Mouse (Mus musculus) limb, embryonic 10.5 days (tissue): ENCODE results near the gene Hoxb4. TPM values are rescaled to one million over a fixed set of nuclear protein-coding genes. Genes with fewer than 3 reads are reported as not detected.

Source experiments
- DNase-seq: peaks from one replicate; pipeline ENCODE4 v3.0.0-alpha.2; 2017; ENCODE audit warnings: low spot score
- H3K27ac ChIP-seq: fragments of 300-500 bp; sonication (generic); 2 replicates; pipeline ENCODE4 v1.5.1; 2016; ENCODE audit warnings: mild to moderate bottlenecking
- H3K27me3 ChIP-seq: fragments of 300-500 bp; sonication (generic); 2 replicates; pipeline ENCODE4 v1.6.1; 2016; ENCODE audit warnings: low read depth, mild to moderate bottlenecking; ENCODE audit not compliant: poor library complexity, severe bottlenecking
- H3K36me3 ChIP-seq: fragments of 300-500 bp; sonication (generic); 2 replicates; pipeline ENCODE4 v1.6.1; 2016; ENCODE audit warnings: mild to moderate bottlenecking, moderate library complexity
- H3K4me1 ChIP-seq: fragments of 300-500 bp; sonication (generic); 2 replicates; pipeline ENCODE4 v1.6.1; 2016
- H3K4me3 ChIP-seq: fragments of 300-500 bp; sonication (generic); 2 replicates; pipeline ENCODE4 v1.5.1; 2016; ENCODE audit warnings: mild to moderate bottlenecking, moderate library complexity
- H3K9me3 ChIP-seq: fragments of 300-500 bp; sonication (generic); replicated peaks from 2 replicates; pipeline ENCODE4 v1.6.1; 2016; ENCODE audit warnings: mild to moderate bottlenecking
- WGBS: fragments of 180-500 bp; shearing (Covaris S2); methylation state at CpG from one replicate; pipeline ENCODE4 v1.1.7; 2016; 5-methylcytosine and 5-hydroxymethylcytosine counted together
- microRNA counts: library from miRNA; unstranded; fragments of <30 nt; microRNA quantifications from one replicate; lab custom pipeline; 2017
- microRNA-seq: library from miRNA; unstranded; fragments of <30 nt; microRNA quantifications from one replicate; pipeline ENCODE4, GENCODE M21; 2017
- polyA plus RNA-seq: library from polyadenylated mRNA; unstranded; fragments of >200 nt; fragmentation: Nextera tagmentation; extraction: Ambion mirVana; gene quantifications from 2 replicates; pipeline ENCODE4 v1.2.1, GENCODE M21; 2016

The Hoxb4 gene
- polyA plus RNA-seq, 1 experiment from 2014 or later = 0.89 TPM

DNA sequence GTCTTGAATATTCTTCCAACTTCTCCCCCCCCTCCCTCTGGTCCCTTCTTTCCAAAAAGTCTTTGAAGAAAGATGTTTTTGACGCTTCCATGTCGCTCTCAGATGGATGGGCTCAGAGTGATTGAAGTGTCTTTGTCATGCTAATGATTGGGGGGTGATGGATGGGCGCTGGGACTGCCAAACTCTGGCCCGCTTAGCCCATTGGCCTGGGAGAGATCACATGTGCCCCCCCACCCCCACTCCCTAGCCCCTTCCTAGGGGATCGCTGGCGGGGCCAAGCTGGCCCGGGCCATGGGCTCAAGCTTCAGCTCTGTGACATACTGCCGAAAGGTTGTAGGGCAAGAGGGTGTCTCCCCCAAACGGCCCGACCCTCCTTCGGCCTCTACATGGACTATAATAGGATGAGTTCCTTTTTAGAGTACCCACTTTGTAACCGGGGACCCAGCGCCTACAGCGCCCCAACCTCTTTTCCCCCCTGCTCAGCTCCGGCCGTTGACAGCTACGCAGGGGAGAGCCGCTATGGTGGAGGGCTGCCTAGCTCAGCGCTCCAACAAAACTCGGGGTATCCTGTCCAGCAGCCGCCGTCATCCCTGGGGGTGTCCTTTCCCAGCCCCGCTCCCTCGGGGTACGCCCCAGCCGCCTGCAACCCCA is 47.5 kb downstream of the Hoxb4 start, which contains the start of gene Hoxb1:
Hoxb1 (plus strand) TSS at position 312 of the 651 bp plus-strand sequence.
- no peaks in the 10 kb centered on the region for H3K36me3 ChIP-seq
- peaks cover 42% of the 10 kb centered on the region for H3K4me1 ChIP-seq
- H3K9me3 ChIP-seq = no peaks in the 10 kb centered on the region
- H3K27ac ChIP-seq = no peak within 1 kb of the TSS; the same call in 1 of the 2 replicates
- WGBS = 1% methylated on average over 26 of the region's 26 CpGs
- peaks cover 94% of the 10 kb centered on the region for H3K27me3 ChIP-seq
- DNase-seq = peak; percentile 54
- peak within 1 kb of the TSS; percentile 38 for H3K4me3 ChIP-seq

DNA sequence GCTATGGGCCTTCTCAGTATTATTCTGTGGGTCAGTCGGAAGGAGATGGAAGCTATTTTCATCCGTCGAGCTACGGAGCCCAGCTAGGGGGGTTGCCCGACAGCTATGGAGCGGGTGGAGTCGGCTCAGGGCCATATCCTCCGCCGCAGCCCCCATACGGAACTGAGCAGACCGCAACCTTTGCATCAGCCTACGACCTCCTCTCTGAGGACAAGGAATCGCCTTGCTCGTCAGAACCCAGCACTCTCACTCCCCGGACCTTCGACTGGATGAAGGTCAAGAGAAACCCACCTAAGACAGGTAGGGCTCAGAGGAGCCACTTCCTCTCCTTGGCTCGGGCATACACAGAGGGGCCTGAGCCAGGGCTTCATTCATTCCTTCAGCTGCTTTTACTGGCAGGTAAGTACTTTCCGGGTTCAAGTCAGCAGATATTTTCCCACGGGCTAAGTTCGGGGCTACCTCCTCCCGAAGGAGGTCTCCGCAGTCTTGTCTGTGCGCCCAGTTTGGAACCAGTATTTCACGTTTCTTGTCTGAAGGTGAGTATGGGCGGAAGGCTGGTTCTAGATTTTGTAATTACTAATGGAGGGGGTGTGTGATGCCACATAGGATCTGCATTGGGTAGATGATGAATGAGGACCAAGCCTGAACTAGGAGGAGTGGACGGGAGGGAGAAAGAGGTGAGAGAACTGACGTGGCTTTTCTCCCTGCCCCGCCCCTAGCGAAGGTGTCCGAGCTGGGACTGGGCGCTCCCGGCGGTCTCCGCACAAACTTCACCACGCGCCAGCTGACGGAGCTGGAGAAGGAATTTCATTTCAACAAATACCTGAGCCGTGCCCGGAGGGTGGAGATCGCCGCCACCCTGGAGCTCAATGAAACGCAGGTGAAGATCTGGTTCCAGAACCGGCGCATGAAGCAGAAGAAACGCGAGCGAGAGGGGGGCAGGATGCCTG is 48.3 kb downstream of the Hoxb4 start:
- H3K36me3 ChIP-seq = no peaks in the 10 kb centered on the region
- H3K9me3 ChIP-seq = no peaks in the 10 kb centered on the region
- H3K4me3 ChIP-seq = peak overlapping the region; percentile 38
- under 1% methylated on average over 47 of the region's 47 CpGs for WGBS
- H3K4me1 ChIP-seq = peaks cover 50% of the 10 kb centered on the region
- peaks cover 100% of the 10 kb centered on the region for H3K27me3 ChIP-seq
- no peak overlapping the region; the same call in 1 of the 2 replicates for H3K27ac ChIP-seq
- DNase-seq = peak; percentile 57

DNA sequence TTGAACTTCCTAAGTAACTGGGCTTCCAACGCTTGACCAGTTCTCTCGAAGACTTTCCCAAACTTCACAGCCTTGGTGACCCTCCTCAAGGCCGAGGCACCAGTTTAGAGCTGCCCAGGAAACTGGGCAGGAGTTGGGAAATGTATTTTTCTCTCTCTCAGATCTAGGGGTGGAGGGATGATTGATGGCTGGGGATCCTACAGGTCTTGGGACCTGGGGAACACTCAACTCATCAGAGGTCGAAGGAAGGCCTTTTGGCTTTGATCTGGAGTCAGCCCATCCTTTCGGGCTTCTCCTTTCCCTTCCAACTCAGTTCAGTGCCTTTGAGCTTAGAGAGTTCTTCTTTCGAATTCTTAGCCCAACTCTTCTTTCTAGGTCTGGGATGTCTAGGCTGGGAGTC is 49.1 kb downstream of the Hoxb4 start:
- DNase-seq = no peak
- Histone ChIP-seq H3K4me1 (peaks cover 56% of the 10 kb centered on the region), H3K27ac (no peak overlapping the region), H3K36me3 (no peaks in the 10 kb centered on the region), H3K9me3 (no peaks in the 10 kb centered on the region), H3K27me3 (peaks cover 100% of the 10 kb centered on the region), H3K4me3 (peak overlapping the region; percentile 38)
- 7% methylated on average over 6 of the region's 6 CpGs for WGBS

DNA sequence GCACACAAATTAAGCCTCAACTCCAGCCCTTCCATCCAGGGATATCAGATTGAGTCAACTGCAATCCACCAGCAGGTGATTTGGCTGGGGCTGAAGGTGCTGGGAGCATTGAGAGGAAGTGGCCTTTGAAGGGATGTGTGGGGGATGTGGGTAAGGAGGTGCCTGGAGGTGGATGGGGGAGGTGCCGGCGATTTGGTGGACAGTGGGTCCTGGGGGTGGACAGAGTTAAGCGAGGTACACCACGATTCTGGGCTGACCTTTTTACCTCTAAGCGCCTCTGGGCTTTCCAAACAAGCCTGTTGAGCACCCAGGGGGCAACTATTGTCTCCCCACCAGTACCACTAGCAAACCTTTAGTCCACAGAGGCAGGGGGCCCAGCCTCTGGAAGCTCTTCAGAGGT is 50.6 kb downstream of the Hoxb4 start:
- no peak overlapping the region for H3K27ac ChIP-seq
- no peak for DNase-seq
- no peaks in the 10 kb centered on the region for H3K36me3 ChIP-seq
- peaks cover 57% of the 10 kb centered on the region for H3K4me1 ChIP-seq
- no peak overlapping the region for H3K4me3 ChIP-seq
- H3K9me3 ChIP-seq = no peaks in the 10 kb centered on the region
- peaks cover 99% of the 10 kb centered on the region for H3K27me3 ChIP-seq
- 8% methylated on average over 5 of the region's 5 CpGs for WGBS

DNA sequence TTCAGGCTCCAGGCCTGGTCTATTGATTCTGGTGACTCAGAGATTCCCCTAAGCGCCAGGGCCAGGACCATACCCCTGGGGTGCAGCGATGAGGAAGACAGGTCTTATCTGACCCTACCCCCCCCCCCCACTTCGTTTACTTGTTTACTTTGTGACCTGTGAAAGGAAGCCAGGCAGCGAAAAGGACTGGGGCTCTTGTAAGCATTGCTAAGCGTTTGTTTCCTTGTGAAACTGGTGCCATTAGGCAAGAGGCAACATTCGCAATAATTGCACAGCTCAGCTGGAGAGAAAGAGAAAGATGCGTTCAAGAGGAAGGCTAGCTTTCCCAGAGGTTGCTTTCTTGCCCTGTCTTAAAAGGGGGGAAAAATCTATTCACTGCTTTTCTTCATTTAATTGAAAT is 51.1 kb downstream of the Hoxb4 start:
- no peak overlapping the region for H3K4me3 ChIP-seq
- DNase-seq = no peak

More for the DNA sequence above, 51.1 kb downstream of the Hoxb4 start:
- H3K4me1 ChIP-seq = peaks cover 53% of the 10 kb centered on the region
- H3K27me3 ChIP-seq = peaks cover 99% of the 10 kb centered on the region
- no peaks in the 10 kb centered on the region for H3K9me3 ChIP-seq
- 12% methylated on average over 7 of the region's 7 CpGs for WGBS
- H3K27ac ChIP-seq = no peak overlapping the region
- H3K36me3 ChIP-seq = no peaks in the 10 kb centered on the region

MicroRNAs encoded within 50 kb of the gene (microRNA counts, 519-probe panel; counts per million panel counts)
- 6,243 counts per million, percentile 94 among the panel's probes with 10 or more counts for microRNA mmu-miR-10a (lab: Ali Mortazavi, UCI)

Small RNA genes within 50 kb of the gene (microRNA-seq; reads per million reads assigned to microRNA genes)
- 44,594 reads per million, percentile 99 among the genes with 10 or more reads in this experiment for gene Mir10a

Other genes starting within 250 kb of the Hoxb4 start
- 569 and 674 TPM in 2 replicates for gene Atp5g1, start 242.6 kb upstream of the Hoxb4 start, polyA plus RNA-seq
- gene Calcoco2, start 206.3 kb upstream of the Hoxb4 start, polyA plus RNA-seq = not detected in 2 replicates
- not detected in 2 replicates for gene Ttll6, start 184.5 kb upstream of the Hoxb4 start, polyA plus RNA-seq
- not detected in 2 replicates for gene Hoxb13, start 124.0 kb upstream of the Hoxb4 start, polyA plus RNA-seq
- 3.4 and 3.8 TPM in 2 replicates for gene Hoxb9, start 46.8 kb upstream of the Hoxb4 start, polyA plus RNA-seq
- gene Hoxb8, start 36.4 kb upstream of the Hoxb4 start, polyA plus RNA-seq = 0.95 and 1.2 TPM in 2 replicates
- 7.1 and 10.2 TPM in 2 replicates for gene Hoxb7, start 31.6 kb upstream of the Hoxb4 start, polyA plus RNA-seq
- 6.1 and 7.9 TPM in 2 replicates for gene Hoxb6, start 25.8 kb upstream of the Hoxb4 start, polyA plus RNA-seq
- 5.5 and 5.9 TPM in 2 replicates for gene Hoxb5, start 14.9 kb upstream of the Hoxb4 start, polyA plus RNA-seq
- gene Hoxb3, start 5.1 kb downstream of the Hoxb4 start, polyA plus RNA-seq = 0.76 and 1.0 TPM in 2 replicates
- 11.3 and 13.5 TPM in 2 replicates for gene Hoxb2, start 32.3 kb downstream of the Hoxb4 start, polyA plus RNA-seq
- 0.78 and 0.83 TPM in 2 replicates for gene Hoxb1, start 47.5 kb downstream of the Hoxb4 start, polyA plus RNA-seq
- gene Skap1, start 146.3 kb downstream of the Hoxb4 start, polyA plus RNA-seq = 0.13 TPM in 1 of 2 replicates, not detected in the other